Mouse (Mus musculus) olfactory bulb, adult 2 months (tissue): ENCODE results near the gene Ccdc57.

Experiments used
- CTCF ChIP-seq: fragments of 200-500 bp; IDR thresholded peaks from 2 replicates; pipeline ENCODE4 v1.5.1; 2012; ENCODE audit warnings: low read depth, mild to moderate bottlenecking, low read length, moderate library complexity; ENCODE audit not compliant: insufficient read depth
- POLR2A ChIP-seq: fragments of 200-500 bp; IDR thresholded peaks from 2 replicates; pipeline ENCODE4 v1.6.1; 2012; ENCODE audit warnings: mild to moderate bottlenecking, low read depth, low read length, moderate library complexity; ENCODE audit not compliant: insufficient read depth

DNA sequence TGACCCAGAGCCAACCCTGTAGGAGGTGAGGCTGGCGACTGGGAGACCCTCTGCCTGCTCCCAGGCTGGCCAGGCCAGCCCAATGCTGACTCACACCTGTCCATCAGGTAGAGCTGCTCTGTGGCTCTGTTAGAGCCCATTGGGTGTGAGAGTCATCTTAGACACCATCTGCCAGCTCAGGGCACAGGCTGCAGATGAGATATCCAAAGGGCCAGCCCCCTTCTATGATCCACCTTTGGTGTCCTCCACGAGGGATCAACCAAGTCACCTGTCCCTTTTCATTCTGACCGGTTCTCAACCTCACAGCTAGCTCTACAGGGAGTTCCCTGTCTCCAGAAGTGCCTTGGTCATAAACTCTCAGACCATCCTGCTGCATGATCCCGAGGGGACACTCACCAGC lies 110.4 kb downstream of the Ccdc57 start:
- no peak for TF ChIP-seq CTCF
- no peak for TF ChIP-seq POLR2A
